Mouse (Mus musculus): ENCODE measurements at regions not wholly inside any gene's neighbourhood (a gene's known extent, or its start where the extent isn't known, plus 50 kb on each side); places are given as distances from the start of the nearest gene placed in this dataset.

- no peak overlapping the region for H3K4me3 ChIP-seq
- H3K4me2 ChIP-seq (ENCODE audit: low read depth): no peak overlapping the region
- H3ac ChIP-seq (ENCODE audit: control insufficient read depth, insufficient read length): no peak overlapping the region
- no peaks in the 10 kb centered on the region for H3K79me2 ChIP-seq (ENCODE audit: control insufficient read depth, insufficient read depth)
- no peaks in the 10 kb centered on the region for H3K36me3 ChIP-seq (ENCODE audit: control insufficient read depth, insufficient read depth)
- no peak for TF ChIP-seq TCF3 (IDR thresholded peaks at IDR 0.05; ENCODE audit: insufficient read length, low read depth)
- H3K27me3 ChIP-seq (ENCODE audit: control insufficient read depth, insufficient read depth, insufficient read length): no peaks in the 10 kb centered on the region
These were observed 388.2 kb downstream of the Setd4 start for GRCm38 (mm10) chr16:93215630-93216029.

GRCm38 (mm10) chr16:93213618-93214017 is 387.7 kb upstream of the Runx1 start:
- H3K4me3 ChIP-seq: no peak overlapping the region
- no peaks in the 10 kb centered on the region for H3K36me3 ChIP-seq (ENCODE audit: control insufficient read depth, insufficient read depth)
- no peak overlapping the region for H3ac ChIP-seq (ENCODE audit: control insufficient read depth, insufficient read length)
- no peak overlapping the region for H3K4me2 ChIP-seq (ENCODE audit: low read depth)
- TF ChIP-seq SRF (IDR thresholded peaks at IDR 0.05; ENCODE audit: control insufficient read depth, insufficient read length, low read depth): no peak
- no peaks in the 10 kb centered on the region for H3K79me2 ChIP-seq (ENCODE audit: control insufficient read depth, insufficient read depth)
- no peaks in the 10 kb centered on the region for H3K27me3 ChIP-seq (ENCODE audit: control insufficient read depth, insufficient read depth, insufficient read length)

GRCm38 (mm10) chr16:93207675-93208074 is 381.7 kb upstream of the Runx1 start:
- H3K36me3 ChIP-seq (ENCODE audit: control insufficient read depth, insufficient read depth): no peaks in the 10 kb centered on the region
- no peak overlapping the region for H3K4me3 ChIP-seq
- TF ChIP-seq TCF3 (IDR thresholded peaks at IDR 0.05; ENCODE audit: insufficient read length, low read depth) (no peak), CEBPB (IDR thresholded peaks at IDR 0.05; ENCODE audit: insufficient read depth, poor library complexity, severe bottlenecking) (no peak), E2F4 (IDR thresholded peaks at IDR 0.05; ENCODE audit: insufficient read depth) (no peak), REST (IDR thresholded peaks at IDR 0.05; ENCODE audit: insufficient read depth, insufficient read length) (no peak), MYOD1 (IDR thresholded peaks at IDR 0.05; ENCODE audit: control insufficient read depth in 1 of 3, insufficient read length in 2 of 3, low read depth in 2 of 3) (no peak), SRF (IDR thresholded peaks at IDR 0.05; ENCODE audit: control insufficient read depth, insufficient read length, low read depth) (no peak), POLR2A (IDR thresholded peaks at IDR 0.05; ENCODE audit: insufficient read length, low read depth) (no peak), USF1 (IDR thresholded peaks at IDR 0.05; ENCODE audit: low read depth) (no peak), TCF12 (IDR thresholded peaks at IDR 0.05; ENCODE audit: insufficient read depth, poor library complexity, severe bottlenecking) (no peak), POLR2AphosphoS2 (IDR thresholded peaks at IDR 0.05; ENCODE audit: insufficient read length, low read depth) (no peak), MYOG (IDR thresholded peaks at IDR 0.05; ENCODE audit: control insufficient read depth in 1 of 3, insufficient read depth in 1 of 3, insufficient read length in 2 of 3, low read depth in 2 of 3) (no peak), MAX (IDR thresholded peaks at IDR 0.05; ENCODE audit: low read depth) (no peak)

GRCm38 (mm10) chr16:93207217-93207616 is 381.3 kb upstream of the Runx1 start:
- Histone ChIP-seq H3K27me3 (ENCODE audit: control insufficient read depth, insufficient read depth, insufficient read length) (no peaks in the 10 kb centered on the region), H3K79me2 (ENCODE audit: control insufficient read depth, insufficient read depth) (no peaks in the 10 kb centered on the region), H3K4me3 (no peak overlapping the region), H3K36me3 (ENCODE audit: control insufficient read depth, insufficient read depth) (no peaks in the 10 kb centered on the region), H3K4me2 (ENCODE audit: low read depth) (no peak overlapping the region), H3ac (ENCODE audit: control insufficient read depth, insufficient read length) (no peak overlapping the region)
- no peak for TF ChIP-seq MAX (IDR thresholded peaks at IDR 0.05; ENCODE audit: low read depth)
- TF ChIP-seq TCF3 (IDR thresholded peaks at IDR 0.05; ENCODE audit: insufficient read length, low read depth): no peak
- no peak for TF ChIP-seq MYOD1 (IDR thresholded peaks at IDR 0.05; ENCODE audit: control insufficient read depth in 1 of 3, insufficient read length in 2 of 3, low read depth in 2 of 3)
- no peak for TF ChIP-seq USF1 (IDR thresholded peaks at IDR 0.05; ENCODE audit: low read depth)
- TF ChIP-seq REST (IDR thresholded peaks at IDR 0.05; ENCODE audit: insufficient read depth, insufficient read length): no peak
- TF ChIP-seq POLR2AphosphoS2 (IDR thresholded peaks at IDR 0.05; ENCODE audit: insufficient read length, low read depth): no peak
- TF ChIP-seq CEBPB (IDR thresholded peaks at IDR 0.05; ENCODE audit: insufficient read depth, poor library complexity, severe bottlenecking): no peak

More at GRCm38 (mm10) chr16:93207675-93208074, 381.7 kb upstream of the Runx1 start:
- no peaks in the 10 kb centered on the region for H3K79me2 ChIP-seq (ENCODE audit: control insufficient read depth, insufficient read depth)
- no peak overlapping the region for H3K4me2 ChIP-seq (ENCODE audit: low read depth)
- H3ac ChIP-seq (ENCODE audit: control insufficient read depth, insufficient read length): no peak overlapping the region
- no peaks in the 10 kb centered on the region for H3K27me3 ChIP-seq (ENCODE audit: control insufficient read depth, insufficient read depth, insufficient read length)

GRCm38 (mm10) chr16:93206325-93206724 is 380.4 kb upstream of the Runx1 start:
- Histone ChIP-seq H3K4me3 (no peak overlapping the region), H3ac (ENCODE audit: control insufficient read depth, insufficient read length) (no peak overlapping the region), H3K27me3 (ENCODE audit: control insufficient read depth, insufficient read depth, insufficient read length) (no peaks in the 10 kb centered on the region), H3K36me3 (ENCODE audit: control insufficient read depth, insufficient read depth) (no peaks in the 10 kb centered on the region), H3K79me2 (ENCODE audit: control insufficient read depth, insufficient read depth) (no peaks in the 10 kb centered on the region), H3K4me2 (ENCODE audit: low read depth) (no peak overlapping the region)
- TF ChIP-seq REST (IDR thresholded peaks at IDR 0.05; ENCODE audit: insufficient read depth, insufficient read length) (no peak), MYOD1 (IDR thresholded peaks at IDR 0.05; ENCODE audit: control insufficient read depth in 1 of 3, insufficient read length in 2 of 3, low read depth in 2 of 3) (no peak), USF1 (IDR thresholded peaks at IDR 0.05; ENCODE audit: low read depth) (no peak), POLR2AphosphoS2 (IDR thresholded peaks at IDR 0.05; ENCODE audit: insufficient read length, low read depth) (no peak), TCF3 (IDR thresholded peaks at IDR 0.05; ENCODE audit: insufficient read length, low read depth) (no peak)

- no peak overlapping the region for H3K4me2 ChIP-seq (ENCODE audit: low read depth)
- no peaks in the 10 kb centered on the region for H3K79me2 ChIP-seq (ENCODE audit: control insufficient read depth, insufficient read depth)
- no peak for TF ChIP-seq REST (IDR thresholded peaks at IDR 0.05; ENCODE audit: insufficient read depth, insufficient read length)
- TF ChIP-seq SRF (IDR thresholded peaks at IDR 0.05; ENCODE audit: control insufficient read depth, insufficient read length, low read depth): no peak
- TF ChIP-seq POLR2A (IDR thresholded peaks at IDR 0.05; ENCODE audit: insufficient read length, low read depth): no peak
- no peak for TF ChIP-seq MYOD1 (IDR thresholded peaks at IDR 0.05; ENCODE audit: control insufficient read depth in 1 of 3, insufficient read length in 2 of 3, low read depth in 2 of 3)
- no peak for TF ChIP-seq USF1 (IDR thresholded peaks at IDR 0.05; ENCODE audit: low read depth)
- TF ChIP-seq TCF3 (IDR thresholded peaks at IDR 0.05; ENCODE audit: insufficient read length, low read depth): no peak
- no peak for TF ChIP-seq CEBPB (IDR thresholded peaks at IDR 0.05; ENCODE audit: insufficient read depth, poor library complexity, severe bottlenecking)
- no peak for TF ChIP-seq MAX (IDR thresholded peaks at IDR 0.05; ENCODE audit: low read depth)
- no peak for TF ChIP-seq MYOG (IDR thresholded peaks at IDR 0.05; ENCODE audit: control insufficient read depth in 1 of 3, insufficient read depth in 1 of 3, insufficient read length in 2 of 3, low read depth in 2 of 3)
- TF ChIP-seq TCF12 (IDR thresholded peaks at IDR 0.05; ENCODE audit: insufficient read depth, poor library complexity, severe bottlenecking): no peak
- no peak for TF ChIP-seq E2F4 (IDR thresholded peaks at IDR 0.05; ENCODE audit: insufficient read depth)
- no peak for TF ChIP-seq POLR2AphosphoS2 (IDR thresholded peaks at IDR 0.05; ENCODE audit: insufficient read length, low read depth)
- no peaks in the 10 kb centered on the region for H3K36me3 ChIP-seq (ENCODE audit: control insufficient read depth, insufficient read depth)
- no peak overlapping the region for H3K4me3 ChIP-seq
- no peaks in the 10 kb centered on the region for H3K27me3 ChIP-seq (ENCODE audit: control insufficient read depth, insufficient read depth, insufficient read length)
- no peak overlapping the region for H3ac ChIP-seq (ENCODE audit: control insufficient read depth, insufficient read length)
These were observed 378.7 kb upstream of the Runx1 start for GRCm38 (mm10) chr16:93204601-93205000.
